Mouse (Mus musculus): ENCODE data around the gene Xntrpc. TPM values are rescaled to one million over a fixed set of nuclear protein-coding genes. Genes with fewer than 3 reads are reported as not detected.

Gene Xntrpc
- polyA plus RNA-seq, 1 experiment from 2014 or later, result 0.15 TPM

GRCm38 (mm10) chr7:102137898-102138297, 72.4 kb downstream of the Xntrpc start:
- no peaks in the 10 kb centered on the region for H3K27me3 ChIP-seq (ENCODE audit: insufficient read depth, low read length)
- H3K36me3 ChIP-seq (replicated peaks; ENCODE audit: insufficient read depth, low read length), result peaks cover 75% of the 10 kb centered on the region
- H3K27ac ChIP-seq (ENCODE audit: low read depth), result no peak overlapping the region
- no peak for DNase-seq
- WGBS (ENCODE audit: insufficient replicate concordance), result 95% methylated on average over 5 of the region's 5 CpGs
- no peak overlapping the region for H3K4me3 ChIP-seq (ENCODE audit: low read depth, low read length)
- H3K9me3 ChIP-seq (ENCODE audit: low read length), result no peaks in the 10 kb centered on the region
- H3K4me2 ChIP-seq (ENCODE audit: low read depth, low read length), result no peak overlapping the region
- H3K9ac ChIP-seq (replicated peaks), result no peak overlapping the region
- no peak for TF ChIP-seq EP300 (IDR thresholded peaks at IDR 0.05; ENCODE audit: low read depth)
- TF ChIP-seq CTCF (IDR thresholded peaks at IDR 0.05; ENCODE audit: low read depth), result no peak
- no peaks in the 10 kb centered on the region for H3K4me1 ChIP-seq (ENCODE audit: insufficient read depth)
- ATAC-seq, result no peak

Other genes with a start within 250 kb of the Xntrpc start
- gene Phox2a, start 247.4 kb upstream of the Xntrpc start, polyA plus RNA-seq (2015; fragmentation: Nextera tagmentation; extraction: Ambion mirVana), result not detected in 2 replicates
- gene Inppl1, start 227.5 kb upstream of the Xntrpc start, polyA plus RNA-seq (2015; fragmentation: Nextera tagmentation; extraction: Ambion mirVana), result 5.0 TPM in 2 replicates
- gene Folr2, start 208.5 kb upstream of the Xntrpc start, polyA plus RNA-seq (2015; fragmentation: Nextera tagmentation; extraction: Ambion mirVana), result 8.2 and 9.0 TPM in 2 replicates
- 23.8 and 28.5 TPM in 2 replicates for gene Anapc15, start 202.0 kb upstream of the Xntrpc start, polyA plus RNA-seq (2015; fragmentation: Nextera tagmentation; extraction: Ambion mirVana)
- gene Folr1, start 194.9 kb upstream of the Xntrpc start, polyA plus RNA-seq (2015; fragmentation: Nextera tagmentation; extraction: Ambion mirVana), result 0.63 and 0.92 TPM in 2 replicates
- 61.5 and 62.2 TPM in 2 replicates for gene Lamtor1, start 159.8 kb upstream of the Xntrpc start, polyA plus RNA-seq (2015; fragmentation: Nextera tagmentation; extraction: Ambion mirVana)
- 0.09 and 0.12 TPM in 2 replicates for gene Tomt, start 159.4 kb upstream of the Xntrpc start, polyA plus RNA-seq (2015; fragmentation: Nextera tagmentation; extraction: Ambion mirVana)
- 2.5 and 3.1 TPM in 2 replicates for gene Lrrc51, start 131.8 kb upstream of the Xntrpc start, polyA plus RNA-seq (2015; fragmentation: Nextera tagmentation; extraction: Ambion mirVana)
- 14.1 and 17.2 TPM in 2 replicates for gene Numa1, start 131.6 kb upstream of the Xntrpc start, polyA plus RNA-seq (2015; fragmentation: Nextera tagmentation; extraction: Ambion mirVana)
- 37.7 and 40.6 TPM in 2 replicates for gene Il18bp, start 47.0 kb upstream of the Xntrpc start, polyA plus RNA-seq (2015; fragmentation: Nextera tagmentation; extraction: Ambion mirVana)
- gene Rnf121, start 244 bp upstream of the Xntrpc start, polyA plus RNA-seq (2015; fragmentation: Nextera tagmentation; extraction: Ambion mirVana), result 8.1 and 10.0 TPM in 2 replicates
- gene Xndc1, start 202 bp upstream of the Xntrpc start, polyA plus RNA-seq (2015; fragmentation: Nextera tagmentation; extraction: Ambion mirVana), result 4.5 and 5.8 TPM in 2 replicates
- gene Trpc2, start 17.4 kb downstream of the Xntrpc start, polyA plus RNA-seq (2015; fragmentation: Nextera tagmentation; extraction: Ambion mirVana), result not detected in 2 replicates
- 0.22 and 4.0 TPM in 2 replicates for gene Art1, start 36.0 kb downstream of the Xntrpc start, polyA plus RNA-seq (2015; fragmentation: Nextera tagmentation; extraction: Ambion mirVana)
- gene Art5, start 43.8 kb downstream of the Xntrpc start, polyA plus RNA-seq (2015; fragmentation: Nextera tagmentation; extraction: Ambion mirVana), result 0.13 and 0.30 TPM in 2 replicates
- gene Chrna10, start 51.1 kb downstream of the Xntrpc start, polyA plus RNA-seq (2015; fragmentation: Nextera tagmentation; extraction: Ambion mirVana), result not detected in 2 replicates
- 7.0 and 8.6 TPM in 2 replicates for gene Nup98, start 144.5 kb downstream of the Xntrpc start, polyA plus RNA-seq (2015; fragmentation: Nextera tagmentation; extraction: Ambion mirVana)
- 27.2 and 28.7 TPM in 2 replicates for gene Pgap2, start 144.5 kb downstream of the Xntrpc start, polyA plus RNA-seq (2015; fragmentation: Nextera tagmentation; extraction: Ambion mirVana)
- gene Rhog, start 190.3 kb downstream of the Xntrpc start, polyA plus RNA-seq (2015; fragmentation: Nextera tagmentation; extraction: Ambion mirVana), result 52.3 and 54.5 TPM in 2 replicates
- 15.6 and 17.9 TPM in 2 replicates for gene Stim1, start 202.1 kb downstream of the Xntrpc start, polyA plus RNA-seq (2015; fragmentation: Nextera tagmentation; extraction: Ambion mirVana)

Measured in liver, postnatal 0 days (tissue).